Mouse (Mus musculus) cortical plate, adult 2 months (tissue): ENCODE measurements around the gene Fem1a. TPM values are rescaled to one million over a fixed set of nuclear protein-coding genes. Genes with fewer than 3 reads are reported as not detected.

ENCODE experiments used
- H3K27ac ChIP-seq: fragments of 200-500 bp; 2 replicates; pipeline ENCODE4 v1.5.1; 2012; ENCODE audit warnings: low read length, control low read depth, inconsistent platforms; ENCODE audit not compliant: insufficient read depth
- H3K4me1 ChIP-seq: fragments of 200-500 bp; 2 replicates; pipeline ENCODE4 v1.6.1; 2011; ENCODE audit warnings: low read length; ENCODE audit not compliant: control insufficient read depth, insufficient read depth
- H3K4me3 ChIP-seq: fragments of 200-500 bp; 2 replicates; pipeline ENCODE4 v1.5.1; 2011; ENCODE audit warnings: mild to moderate bottlenecking, low read length, control low read depth; ENCODE audit not compliant: insufficient read depth
- CTCF ChIP-seq: fragments of 200-500 bp; IDR thresholded peaks from 2 replicates; pipeline ENCODE4 v1.5.1; 2011; ENCODE audit warnings: mild to moderate bottlenecking, control low read depth, low read length; ENCODE audit not compliant: insufficient read depth; ENCODE audit errors: extremely low read depth
- POLR2A ChIP-seq: fragments of 200-500 bp; IDR thresholded peaks from 2 replicates; pipeline ENCODE4 v1.6.1; 2011; ENCODE audit warnings: mild to moderate bottlenecking, low read length, control low read depth; ENCODE audit not compliant: insufficient read depth; ENCODE audit errors: extremely low read depth
- polyA plus RNA-seq: library from polyadenylated mRNA; depleted of rRNA; stranded (reverse); fragments of >200 nt; gene quantifications from 2 replicates; pipeline ENCODE4 v1.2.3, GENCODE M21; 2012

The Fem1a gene
- polyA plus RNA-seq, 1 experiment, result 24.1 TPM

GRCm38 (mm10) chr17:56264020-56264419 lies 7.4 kb downstream of the Fem1a start:
- peak; percentile 82 for TF ChIP-seq CTCF
- TF ChIP-seq POLR2A, result no peak
- H3K4me1 ChIP-seq, result peaks cover 20% of the 10 kb centered on the region
- no peak overlapping the region for H3K27ac ChIP-seq

GRCm38 (mm10) chr17:56265011-56265410 lies 8.4 kb downstream of the Fem1a start:
- Histone ChIP-seq H3K4me3 (no peak overlapping the region), H3K4me1 (peaks cover 12% of the 10 kb centered on the region), H3K27ac (peak overlapping the region; percentile 18; the same call in 1 of the 2 replicates)
- TF ChIP-seq CTCF (no peak), POLR2A (no peak)

More at GRCm38 (mm10) chr17:56264020-56264419, 7.4 kb downstream of the Fem1a start:
- H3K4me3 ChIP-seq, result no peak overlapping the region

GRCm38 (mm10) chr17:56265869-56266268 lies 9.3 kb downstream of the Fem1a start:
- Histone ChIP-seq H3K27ac (peak overlapping the region; percentile 93), H3K4me1 (peaks cover 9% of the 10 kb centered on the region), H3K4me3 (no peak overlapping the region)
- no peak for TF ChIP-seq CTCF
- TF ChIP-seq POLR2A, result no peak

GRCm38 (mm10) chr17:56266271-56266670 lies 9.7 kb downstream of the Fem1a start:
- H3K27ac ChIP-seq, result peak overlapping the region; percentile 93
- H3K4me3 ChIP-seq, result no peak overlapping the region
- H3K4me1 ChIP-seq, result peaks cover 6% of the 10 kb centered on the region
- 0 out of 2 replicates have a peak, but pooled peaks have one; percentile 7 for TF ChIP-seq POLR2A
- no peak for TF ChIP-seq CTCF

GRCm38 (mm10) chr17:56269153-56269630 lies 12.6 kb downstream of the Fem1a start:
- TF ChIP-seq POLR2A (peak; percentile 71; the same call in 1 of the 2 replicates), CTCF (no peak)
- H3K27ac ChIP-seq, result peak overlapping the region; percentile 84
- H3K4me1 ChIP-seq, result peaks cover 8% of the 10 kb centered on the region
- peak overlapping the region; percentile 40 for H3K4me3 ChIP-seq

GRCm38 (mm10) chr17:56269741-56270140 lies 13.1 kb downstream of the Fem1a start:
- peak overlapping the region; percentile 40; the same call in 1 of the 2 replicates for H3K4me3 ChIP-seq
- no peak for TF ChIP-seq CTCF
- TF ChIP-seq POLR2A, result no peak
- peaks cover 8% of the 10 kb centered on the region for H3K4me1 ChIP-seq
- H3K27ac ChIP-seq, result peak overlapping the region; percentile 61; the same call in 1 of the 2 replicates

GRCm38 (mm10) chr17:56271609-56272253 lies 15.1 kb downstream of the Fem1a start:
- TF ChIP-seq POLR2A (no peak), CTCF (no peak)
- H3K4me3 ChIP-seq, result no peak overlapping the region
- H3K27ac ChIP-seq, result no peak overlapping the region
- H3K4me1 ChIP-seq, result peaks cover 3% of the 10 kb centered on the region

GRCm38 (mm10) chr17:56272644-56273043 lies 16.0 kb downstream of the Fem1a start:
- H3K4me3 ChIP-seq, result no peak overlapping the region
- H3K4me1 ChIP-seq, result peaks cover 3% of the 10 kb centered on the region
- no peak for TF ChIP-seq CTCF
- TF ChIP-seq POLR2A, result no peak

GRCm38 (mm10) chr17:56273482-56273881 lies 16.9 kb downstream of the Fem1a start:
- Histone ChIP-seq H3K4me1 (peaks cover 2% of the 10 kb centered on the region), H3K27ac (no peak overlapping the region), H3K4me3 (no peak overlapping the region)
- TF ChIP-seq POLR2A (no peak), CTCF (no peak)

More at GRCm38 (mm10) chr17:56272644-56273043, 16.0 kb downstream of the Fem1a start:
- no peak overlapping the region for H3K27ac ChIP-seq

GRCm38 (mm10) chr17:56273986-56274385 lies 17.4 kb downstream of the Fem1a start:
- no peak for TF ChIP-seq POLR2A
- TF ChIP-seq CTCF, result no peak

More at GRCm38 (mm10) chr17:56273986-56274385, 17.4 kb downstream of the Fem1a start:
- Histone ChIP-seq H3K4me3 (no peak overlapping the region), H3K4me1 (peaks cover 2% of the 10 kb centered on the region), H3K27ac (no peak overlapping the region)
